Mouse (Mus musculus) heart, embryonic 11.5 days (tissue): ENCODE data around the gene Pparg. TPM values are rescaled to one million over a fixed set of nuclear protein-coding genes. Genes with fewer than 3 reads are reported as not detected.

Experiments used
- ATAC-seq: fragments of 200-750 bp; cut with Nextera tagmentation; replicated peaks from 2 replicates; pipeline ENCODE4 v1.8.0; 2017; ENCODE audit warnings: moderate library complexity; ENCODE audit not compliant: insufficient number of reproducible peaks, low FRiP score, low TSS enrichment
- H3K27ac ChIP-seq: fragments of 300-500 bp; sonication (generic); 2 replicates; pipeline ENCODE4 v1.5.1; 2014; ENCODE audit warnings: mild to moderate bottlenecking, low read depth, low read length
- H3K27me3 ChIP-seq: fragments of 300-500 bp; sonication (generic); 2 replicates; pipeline ENCODE4 v1.6.1; 2014; ENCODE audit warnings: mild to moderate bottlenecking, low read length, mixed read lengths; ENCODE audit not compliant: control insufficient read depth, insufficient read depth
- H3K36me3 ChIP-seq: fragments of 300-500 bp; sonication (generic); 2 replicates; pipeline ENCODE4 v1.6.1; 2014; ENCODE audit warnings: mild to moderate bottlenecking, low read length, moderate library complexity, mixed read lengths; ENCODE audit not compliant: control insufficient read depth, insufficient read depth
- H3K4me1 ChIP-seq: fragments of 300-500 bp; sonication (generic); 2 replicates; pipeline ENCODE4 v1.6.1; 2014; ENCODE audit warnings: low read length; ENCODE audit not compliant: control insufficient read depth, insufficient read depth
- H3K4me2 ChIP-seq: fragments of 300-500 bp; sonication (generic); 2 replicates; pipeline ENCODE4 v1.6.1; 2014; ENCODE audit warnings: mild to moderate bottlenecking, moderate library complexity
- H3K4me3 ChIP-seq: fragments of 300-500 bp; sonication (generic); 2 replicates; pipeline ENCODE4 v1.5.1; 2014; ENCODE audit warnings: low read depth, low read length
- H3K9ac ChIP-seq: fragments of 300-500 bp; sonication (generic); 2 replicates; pipeline ENCODE4 v1.6.1; 2014; ENCODE audit warnings: mild to moderate bottlenecking, low read depth, low read length, moderate library complexity
- H3K9me3 ChIP-seq: fragments of 300-500 bp; sonication (generic); replicated peaks from 2 replicates; pipeline ENCODE4 v1.6.1; 2016; ENCODE audit warnings: low read length; ENCODE audit not compliant: control insufficient read depth
- WGBS: fragments of 180-500 bp; shearing (Covaris S2); extraction: QIAGEN DNeasy Blood & Tissue Kit; methylation state at CpG from one replicate; pipeline ENCODE4 v1.1.7; 2014; ENCODE audit not compliant: insufficient replicate concordance; 5-methylcytosine and 5-hydroxymethylcytosine counted together
- polyA plus RNA-seq: library from polyadenylated mRNA; unstranded; fragments of >200 nt; fragmentation: Nextera tagmentation; extraction: Ambion mirVana; gene quantifications from 2 replicates; pipeline ENCODE4 v1.2.1, GENCODE M21; 2014

The Pparg gene
- polyA plus RNA-seq, 1 experiment from 2014 or later = 1.3 TPM

GRCm38 (mm10) chr6:115480322-115481017 is 119.7 kb downstream of the Pparg start:
- H3K27ac ChIP-seq = peak overlapping the region; percentile 80
- H3K36me3 ChIP-seq = no peaks in the 10 kb centered on the region
- no peak overlapping the region for H3K4me3 ChIP-seq
- 13% methylated on average over 5 of the region's 5 CpGs for WGBS
- H3K27me3 ChIP-seq = peaks cover 6% of the 10 kb centered on the region; the same call in 1 of the 2 replicates
- H3K4me2 ChIP-seq = peak overlapping the region; percentile 31
- ATAC-seq = peak; percentile 83
- no peak overlapping the region for H3K9ac ChIP-seq
- peaks cover 32% of the 10 kb centered on the region for H3K4me1 ChIP-seq
- no peaks in the 10 kb centered on the region for H3K9me3 ChIP-seq

GRCm38 (mm10) chr6:115481018-115481354 is 120.2 kb downstream of the Pparg start:
- Histone ChIP-seq H3K36me3 (no peaks in the 10 kb centered on the region), H3K4me1 (peaks cover 32% of the 10 kb centered on the region), H3K4me2 (no peak overlapping the region), H3K4me3 (no peak overlapping the region), H3K9ac (no peak overlapping the region), H3K27me3 (peaks cover 6% of the 10 kb centered on the region; the same call in 1 of the 2 replicates), H3K9me3 (no peaks in the 10 kb centered on the region), H3K27ac (peak overlapping the region; percentile 80; the same call in 1 of the 2 replicates)
- no peak for ATAC-seq
- 0% methylated on average over 1 of the region's 1 CpGs for WGBS

GRCm38 (mm10) chr6:115481603-115482002 is 120.9 kb downstream of the Pparg start:
- ATAC-seq = no peak
- no peaks in the 10 kb centered on the region for H3K36me3 ChIP-seq
- no peak overlapping the region for H3K4me3 ChIP-seq
- H3K27me3 ChIP-seq = peaks cover 6% of the 10 kb centered on the region; the same call in 1 of the 2 replicates
- H3K4me2 ChIP-seq = no peak overlapping the region
- H3K9ac ChIP-seq = no peak overlapping the region
- no peak overlapping the region for H3K27ac ChIP-seq
- H3K4me1 ChIP-seq = peaks cover 31% of the 10 kb centered on the region
- no peaks in the 10 kb centered on the region for H3K9me3 ChIP-seq
- WGBS = 25% methylated on average over 3 of the region's 3 CpGs

GRCm38 (mm10) chr6:115485635-115486034 is 124.9 kb downstream of the Pparg start:
- H3K27me3 ChIP-seq = peaks cover 6% of the 10 kb centered on the region; the same call in 1 of the 2 replicates
- H3K27ac ChIP-seq = no peak overlapping the region
- WGBS = 54% methylated on average over 6 of the region's 6 CpGs
- ATAC-seq = no peak
- no peaks in the 10 kb centered on the region for H3K36me3 ChIP-seq
- no peak overlapping the region for H3K9ac ChIP-seq
- no peak overlapping the region for H3K4me2 ChIP-seq
- H3K9me3 ChIP-seq = no peaks in the 10 kb centered on the region
- no peak overlapping the region for H3K4me3 ChIP-seq
- H3K4me1 ChIP-seq = peaks cover 10% of the 10 kb centered on the region

- Histone ChIP-seq H3K9ac (no peak overlapping the region), H3K36me3 (no peaks in the 10 kb centered on the region), H3K9me3 (no peaks in the 10 kb centered on the region), H3K4me3 (no peak overlapping the region), H3K4me2 (no peak overlapping the region), H3K27ac (no peak overlapping the region), H3K4me1 (no peaks in the 10 kb centered on the region), H3K27me3 (peaks cover 2% of the 10 kb centered on the region; the same call in 1 of the 2 replicates)
- WGBS = 72% methylated on average over 9 of the region's 9 CpGs
- no peak for ATAC-seq
Measured at GRCm38 (mm10) chr6:115489831-115490230, 129.1 kb downstream of the Pparg start.

GRCm38 (mm10) chr6:115492952-115493613 is 132.3 kb downstream of the Pparg start:
- no peak overlapping the region for H3K4me3 ChIP-seq
- no peaks in the 10 kb centered on the region for H3K36me3 ChIP-seq
- ATAC-seq = no peak
- H3K27ac ChIP-seq = no peak overlapping the region
- H3K9me3 ChIP-seq = no peaks in the 10 kb centered on the region
- H3K9ac ChIP-seq = no peak overlapping the region
- 47% methylated on average over 11 of the region's 11 CpGs for WGBS
- no peaks in the 10 kb centered on the region for H3K4me1 ChIP-seq
- no peak overlapping the region for H3K4me2 ChIP-seq
- H3K27me3 ChIP-seq = no peaks in the 10 kb centered on the region

GRCm38 (mm10) chr6:115493824-115494223 is 133.1 kb downstream of the Pparg start:
- ATAC-seq = no peak
- H3K36me3 ChIP-seq = no peaks in the 10 kb centered on the region
- no peaks in the 10 kb centered on the region for H3K4me1 ChIP-seq

GRCm38 (mm10) chr6:115499540-115499939 is 138.8 kb downstream of the Pparg start:
- H3K4me1 ChIP-seq = peaks cover 12% of the 10 kb centered on the region
- H3K27me3 ChIP-seq = no peaks in the 10 kb centered on the region

More at GRCm38 (mm10) chr6:115493824-115494223, 133.1 kb downstream of the Pparg start:
- Histone ChIP-seq H3K27ac (no peak overlapping the region), H3K27me3 (no peaks in the 10 kb centered on the region), H3K9me3 (no peaks in the 10 kb centered on the region), H3K9ac (no peak overlapping the region), H3K4me2 (no peak overlapping the region), H3K4me3 (no peak overlapping the region)

More at GRCm38 (mm10) chr6:115499540-115499939, 138.8 kb downstream of the Pparg start:
- ATAC-seq = no peak
- Histone ChIP-seq H3K9ac (no peak overlapping the region; the same call in 1 of the 2 replicates), H3K4me3 (no peak overlapping the region), H3K9me3 (no peaks in the 10 kb centered on the region), H3K27ac (no peak overlapping the region), H3K36me3 (no peaks in the 10 kb centered on the region), H3K4me2 (no peak overlapping the region)
- WGBS = 70% methylated on average over 14 of the region's 14 CpGs
